Mouse (Mus musculus): Measurements from ENCODE around the gene Tap2.

GRCm38 (mm10) chr17:34240366-34240765 lies 37.0 kb downstream of the Tap2 start:
- no peak for TF ChIP-seq CTCF (conservative IDR thresholded peaks at IDR 0.05; ENCODE audit: low read length)
- no peak for TF ChIP-seq NANOG (IDR thresholded peaks at IDR 0.05; ENCODE audit: borderline replicate concordance, low read length)
- no peak for TF ChIP-seq POU5F1 (IDR thresholded peaks at IDR 0.05; ENCODE audit: borderline replicate concordance, low read length)

All from E14TG2a.4 (cell line).